Mouse (Mus musculus) telencephalon, adult 2 months (tissue): ENCODE measurements around the gene Pdss1.

Source experiments
- DNase-seq: peaks from one replicate; pipeline ENCODE4 v3.0.0-alpha.2; 2011; ENCODE audit warnings: low read depth, low spot score

The Pdss1 gene

GRCm38 (mm10) chr2:22961681-22962080 is 66.4 kb downstream of the Pdss1 start:
- DNase-seq: no peak

- peak; percentile 39 for DNase-seq
Observed at GRCm38 (mm10) chr2:22962242-22962641, 66.9 kb downstream of the Pdss1 start.

- no peak for DNase-seq
Observed at GRCm38 (mm10) chr2:22962970-22963369, 67.6 kb downstream of the Pdss1 start.

- DNase-seq: no peak
Observed at GRCm38 (mm10) chr2:22977387-22977973, 82.2 kb downstream of the Pdss1 start.

GRCm38 (mm10) chr2:22985973-22986657 is 90.8 kb downstream of the Pdss1 start:
- DNase-seq: peak; percentile 40
